Mouse (Mus musculus) kidney, embryonic 16.5 days (tissue): Measurements from ENCODE around the gene Smad6. TPM values are rescaled to one million over a fixed set of nuclear protein-coding genes. Genes with fewer than 3 reads are reported as not detected.

ENCODE experiments used
- ATAC-seq: fragments of 200-750 bp; cut with Nextera tagmentation; 2 replicates; pipeline ENCODE4 v1.8.0; 2017; ENCODE audit warnings: moderate TSS enrichment; ENCODE audit not compliant: low FRiP score, low TSS enrichment
- H3K27ac ChIP-seq: fragments of 300-500 bp; sonication (generic); 2 replicates; pipeline ENCODE4 v1.5.1; 2014; ENCODE audit warnings: low read length
- H3K27me3 ChIP-seq: fragments of 300-500 bp; sonication (generic); 2 replicates; pipeline ENCODE4 v1.6.1; 2014; ENCODE audit warnings: low read length, control low read depth, mixed read lengths; ENCODE audit not compliant: insufficient read depth
- H3K36me3 ChIP-seq: fragments of 300-500 bp; sonication (generic); 2 replicates; pipeline ENCODE4 v1.6.1; 2014; ENCODE audit warnings: low read length, control low read depth, mixed read lengths; ENCODE audit not compliant: insufficient read depth
- H3K4me1 ChIP-seq: fragments of 300-500 bp; sonication (generic); 2 replicates; pipeline ENCODE4 v1.6.1; 2014; ENCODE audit warnings: low read length, control low read depth, mixed read lengths; ENCODE audit not compliant: insufficient read depth
- H3K4me2 ChIP-seq: fragments of 300-500 bp; sonication (generic); replicated peaks from 2 replicates; pipeline ENCODE4 v1.6.1; 2014; ENCODE audit warnings: low read depth, low read length
- H3K4me3 ChIP-seq: fragments of 300-500 bp; sonication (generic); 2 replicates; pipeline ENCODE4 v1.5.1; 2014; ENCODE audit warnings: mild to moderate bottlenecking, low read length
- H3K9ac ChIP-seq: fragments of 300-500 bp; sonication (generic); replicated peaks from 2 replicates; pipeline ENCODE4 v1.6.1; 2014; ENCODE audit warnings: low read length
- H3K9me3 ChIP-seq: fragments of 300-500 bp; sonication (generic); 2 replicates; pipeline ENCODE4 v1.6.1; 2016; ENCODE audit warnings: low read length, control low read depth
- WGBS: fragments of 180-500 bp; shearing (Covaris S2); extraction: QIAGEN DNeasy Blood & Tissue Kit; methylation state at CpG from one replicate; pipeline ENCODE4 v1.1.7; 2014; 5-methylcytosine and 5-hydroxymethylcytosine counted together
- polyA plus RNA-seq: library from polyadenylated mRNA; unstranded; fragments of >200 nt; fragmentation: Nextera tagmentation; extraction: Ambion mirVana; gene quantifications from 2 replicates; pipeline ENCODE4 v1.2.1, GENCODE M21; 2015

Smad6 gene
- polyA plus RNA-seq, 1 experiment from 2014 or later: 8.4 TPM

GRCm38 (mm10) chr9:63957647-63958185, 64.1 kb downstream of the Smad6 start:
- WGBS: 39% methylated on average over 11 of the region's 11 CpGs
- Histone ChIP-seq H3K27ac (peak overlapping the region; percentile 96), H3K4me3 (no peak overlapping the region), H3K4me1 (peaks cover 57% of the 10 kb centered on the region), H3K4me2 (0 out of 2 replicates have a peak overlapping the region, but pooled peaks have one; percentile 46), H3K9me3 (no peaks in the 10 kb centered on the region), H3K36me3 (peaks cover 7% of the 10 kb centered on the region), H3K27me3 (no peaks in the 10 kb centered on the region), H3K9ac (no peak overlapping the region)
- ATAC-seq: 0 out of 2 replicates have a peak, but pooled peaks have one; percentile 6

- Histone ChIP-seq H3K4me1 (peaks cover 50% of the 10 kb centered on the region), H3K4me2 (no peak overlapping the region), H3K27ac (no peak overlapping the region), H3K27me3 (no peaks in the 10 kb centered on the region), H3K36me3 (peaks cover 20% of the 10 kb centered on the region), H3K9ac (no peak overlapping the region), H3K9me3 (no peaks in the 10 kb centered on the region), H3K4me3 (no peak overlapping the region)
- no peak for ATAC-seq
- WGBS: 34% methylated on average over 9 of the region's 9 CpGs
Measured at GRCm38 (mm10) chr9:63956052-63956451, 65.8 kb downstream of the Smad6 start.

DNA sequence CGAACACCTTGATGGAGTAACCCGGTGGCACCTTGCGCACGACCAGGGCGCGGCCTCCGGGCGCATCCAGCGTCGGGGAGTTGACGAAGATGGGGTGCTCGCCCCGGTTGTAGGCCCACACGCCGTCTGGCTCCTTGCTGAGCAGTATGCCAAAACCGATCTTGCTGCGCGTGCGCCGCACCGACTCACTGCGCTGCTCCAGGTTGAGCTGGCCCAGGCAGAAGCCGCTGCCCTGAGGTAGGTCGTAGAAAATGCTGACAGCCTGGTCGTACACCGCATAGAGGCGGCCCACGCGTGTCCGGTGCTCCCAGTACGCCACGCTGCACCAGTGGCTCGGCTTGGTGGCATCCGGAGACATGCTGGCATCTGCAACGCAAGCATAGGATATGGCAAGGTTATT, 68.2 kb downstream of the Smad6 start:
- 75% methylated on average over 35 of the region's 35 CpGs for WGBS
- H3K27ac ChIP-seq: no peak overlapping the region
- no peak overlapping the region for H3K4me3 ChIP-seq
- H3K9ac ChIP-seq: no peak overlapping the region
- no peaks in the 10 kb centered on the region for H3K27me3 ChIP-seq
- H3K4me2 ChIP-seq: no peak overlapping the region
- peaks cover 44% of the 10 kb centered on the region for H3K4me1 ChIP-seq
- H3K9me3 ChIP-seq: no peaks in the 10 kb centered on the region
- ATAC-seq: no peak
- peaks cover 20% of the 10 kb centered on the region for H3K36me3 ChIP-seq

GRCm38 (mm10) chr9:63952591-63952990, 69.3 kb downstream of the Smad6 start:
- Histone ChIP-seq H3K9ac (no peak overlapping the region), H3K4me1 (peaks cover 33% of the 10 kb centered on the region), H3K4me3 (no peak overlapping the region), H3K4me2 (no peak overlapping the region), H3K36me3 (peaks cover 20% of the 10 kb centered on the region), H3K9me3 (no peaks in the 10 kb centered on the region), H3K27me3 (no peaks in the 10 kb centered on the region), H3K27ac (no peak overlapping the region)
- ATAC-seq: no peak
- WGBS: 86% methylated on average over 2 of the region's 2 CpGs

DNA sequence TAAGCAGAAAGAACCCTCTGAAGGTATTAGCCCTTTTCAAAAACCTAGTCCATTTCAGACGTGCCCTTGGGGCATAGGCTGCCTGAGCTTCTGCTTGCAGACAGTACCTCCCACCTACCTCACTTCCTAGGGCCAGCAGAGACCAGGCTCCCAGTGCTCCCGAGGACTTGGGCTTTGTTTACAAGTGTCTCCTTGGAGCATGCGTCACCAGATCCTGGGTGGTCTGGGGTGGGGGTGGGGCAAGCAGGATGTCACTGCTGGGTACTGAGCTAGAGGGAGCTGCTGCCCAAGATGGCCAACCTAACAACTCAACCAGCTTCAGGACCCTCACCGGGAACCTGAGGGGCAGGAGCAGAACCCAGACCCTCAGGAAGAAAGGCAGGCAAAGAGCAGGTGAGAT, 71.5 kb downstream of the Smad6 start:
- Histone ChIP-seq H3K4me2 (no peak overlapping the region), H3K27me3 (no peaks in the 10 kb centered on the region), H3K27ac (no peak overlapping the region), H3K9me3 (no peaks in the 10 kb centered on the region), H3K4me1 (peaks cover 16% of the 10 kb centered on the region), H3K9ac (no peak overlapping the region), H3K4me3 (no peak overlapping the region), H3K36me3 (peaks cover 20% of the 10 kb centered on the region)
- peak; percentile 41; the same call in 1 of the 2 replicates for ATAC-seq
- 29% methylated on average over 4 of the region's 4 CpGs for WGBS

DNA sequence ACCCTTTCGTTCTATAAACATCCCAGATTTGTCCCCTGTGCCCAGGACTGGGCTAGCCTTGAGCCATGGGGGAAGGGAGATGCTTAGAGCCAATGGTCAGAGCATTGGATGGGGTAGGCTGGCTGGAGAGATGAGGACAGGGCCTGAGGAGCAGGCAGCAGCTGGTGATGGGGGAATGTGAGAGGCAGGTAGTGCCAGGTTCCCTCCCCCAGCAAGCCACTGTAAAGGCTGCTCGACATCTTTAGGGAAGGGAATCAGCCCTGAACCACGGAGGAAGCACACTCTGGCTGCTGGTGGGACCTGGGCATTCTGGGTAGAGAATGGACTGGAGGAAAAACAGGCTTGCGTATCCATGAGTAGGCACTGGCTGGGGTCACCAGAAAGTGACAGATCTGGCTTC, 72.5 kb downstream of the Smad6 start:
- H3K9ac ChIP-seq: no peak overlapping the region
- 0 out of 2 replicates have a peak overlapping the region, but pooled peaks have one; percentile 13 for H3K27ac ChIP-seq
- ATAC-seq: peak; percentile 28; the same call in 1 of the 2 replicates
- H3K9me3 ChIP-seq: no peaks in the 10 kb centered on the region
- WGBS: 55% methylated on average over 4 of the region's 4 CpGs
- no peaks in the 10 kb centered on the region for H3K27me3 ChIP-seq
- H3K4me3 ChIP-seq: no peak overlapping the region
- no peak overlapping the region for H3K4me2 ChIP-seq
- H3K36me3 ChIP-seq: peaks cover 20% of the 10 kb centered on the region
- peaks cover 16% of the 10 kb centered on the region for H3K4me1 ChIP-seq

GRCm38 (mm10) chr9:63942608-63942982, 79.3 kb downstream of the Smad6 start:
- Histone ChIP-seq H3K9ac (no peak overlapping the region), H3K4me3 (no peak overlapping the region), H3K4me2 (no peak overlapping the region), H3K36me3 (no peaks in the 10 kb centered on the region), H3K4me1 (peaks cover 14% of the 10 kb centered on the region), H3K27me3 (no peaks in the 10 kb centered on the region), H3K27ac (no peak overlapping the region), H3K9me3 (no peaks in the 10 kb centered on the region)
- WGBS: 61% methylated on average over 2 of the region's 2 CpGs
- ATAC-seq: no peak

- H3K9me3 ChIP-seq: no peaks in the 10 kb centered on the region
- H3K27me3 ChIP-seq: no peaks in the 10 kb centered on the region
- peak; percentile 84 for ATAC-seq
- no peak overlapping the region for H3K4me3 ChIP-seq
- H3K36me3 ChIP-seq: no peaks in the 10 kb centered on the region
- WGBS: 59% methylated on average over 12 of the region's 12 CpGs
- H3K4me1 ChIP-seq: peaks cover 14% of the 10 kb centered on the region
- no peak overlapping the region for H3K4me2 ChIP-seq
- H3K9ac ChIP-seq: peak overlapping the region; percentile 23
- H3K27ac ChIP-seq: peak overlapping the region; percentile 23; the same call in 1 of the 2 replicates
Measured at GRCm38 (mm10) chr9:63941747-63942607, 79.9 kb downstream of the Smad6 start.

DNA sequence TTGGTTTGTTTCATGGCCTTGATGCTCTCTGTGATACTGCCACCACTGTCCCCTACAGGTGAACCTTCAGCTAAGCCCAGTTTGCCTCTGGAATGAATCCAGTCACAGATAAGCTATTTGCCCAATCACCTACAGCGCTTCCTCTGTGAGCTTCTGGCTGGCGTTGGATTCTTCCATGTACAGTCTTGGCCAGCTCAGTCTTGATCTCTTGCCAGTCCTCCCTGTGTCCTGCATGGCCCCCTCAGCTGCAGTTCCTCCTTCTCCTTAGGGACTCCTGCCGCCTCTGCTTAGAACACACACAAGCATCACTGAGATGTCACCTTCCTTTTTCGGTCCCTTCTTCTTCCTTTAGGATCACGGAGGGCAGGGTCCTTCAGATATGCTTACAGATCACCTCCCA, 85.6 kb downstream of the Smad6 start:
- no peaks in the 10 kb centered on the region for H3K4me1 ChIP-seq
- no peaks in the 10 kb centered on the region for H3K27me3 ChIP-seq
- H3K9me3 ChIP-seq: no peaks in the 10 kb centered on the region
- 75% methylated on average over 5 of the region's 5 CpGs for WGBS
- H3K36me3 ChIP-seq: no peaks in the 10 kb centered on the region
- no peak overlapping the region for H3K9ac ChIP-seq
- no peak for ATAC-seq
- no peak overlapping the region for H3K4me2 ChIP-seq
- no peak overlapping the region for H3K4me3 ChIP-seq
- no peak overlapping the region for H3K27ac ChIP-seq

DNA sequence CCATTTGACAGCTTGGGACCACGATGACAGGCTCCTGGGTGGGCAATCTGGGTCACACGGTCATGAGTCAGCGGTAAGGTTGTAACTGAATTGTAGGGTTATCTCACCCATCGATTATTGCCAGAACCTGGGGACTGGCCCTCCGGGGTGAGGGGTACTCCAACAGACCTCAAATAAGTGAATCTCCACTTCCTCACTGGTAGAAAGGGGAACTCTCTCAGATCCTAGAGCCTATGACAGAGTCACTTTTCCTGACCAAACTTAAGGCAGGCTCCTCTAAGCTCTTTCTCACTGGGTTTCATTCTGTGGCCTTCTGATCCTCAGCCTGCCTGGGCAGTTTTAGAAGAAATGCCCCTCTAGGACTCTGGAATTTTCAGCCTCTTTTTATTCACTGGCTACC, 88.8 kb downstream of the Smad6 start:
- no peak for ATAC-seq
- H3K9me3 ChIP-seq: no peaks in the 10 kb centered on the region
- H3K27ac ChIP-seq: no peak overlapping the region
- no peaks in the 10 kb centered on the region for H3K36me3 ChIP-seq
- peaks cover 10% of the 10 kb centered on the region for H3K4me1 ChIP-seq
- 49% methylated on average over 5 of the region's 5 CpGs for WGBS
- no peak overlapping the region for H3K9ac ChIP-seq
- H3K4me3 ChIP-seq: no peak overlapping the region
- H3K4me2 ChIP-seq: no peak overlapping the region
- no peaks in the 10 kb centered on the region for H3K27me3 ChIP-seq
